Mouse (Mus musculus) lung, postnatal 0 days (tissue): ENCODE results near the gene Socs3.

ENCODE experiments used
- CTCF ChIP-seq: IDR thresholded peaks from 2 replicates; pipeline ENCODE4 v1.5.1; 2016; ENCODE audit warnings: antibody characterized with exemption, mild to moderate bottlenecking
- EP300 ChIP-seq: IDR thresholded peaks from 2 replicates; pipeline ENCODE4 v1.6.1; 2016; ENCODE audit warnings: antibody characterized with exemption, mild to moderate bottlenecking, control low read depth

- TF ChIP-seq EP300 (no peak), CTCF (no peak)
These were observed 23.5 kb downstream of the Socs3 start for GRCm38 (mm10) chr11:117946195-117946979.
